Mouse (Mus musculus): ENCODE results near the gene Hoxa3. TPM values are rescaled to one million over a fixed set of nuclear protein-coding genes. Genes with fewer than 3 reads are reported as not detected.
A peak's percentile ranks its signal among the peaks of the same experiment; 100 is the strongest.

The Hoxa3 gene
- polyA plus RNA-seq, 1 experiment, result 5.4 TPM

GRCm38 (mm10) chr6:52249826-52250225 is 36.7 kb upstream of the Hoxa3 start:
- no peak overlapping the region for H3K4me3 ChIP-seq (ENCODE audit: insufficient read depth, low read depth, low read length)
- H3K27ac ChIP-seq (replicated peaks; ENCODE audit: low read depth, low read length), result no peak overlapping the region
- no peaks in the 10 kb centered on the region for H3K4me1 ChIP-seq (ENCODE audit: control insufficient read depth, insufficient read depth, insufficient read length, low read length)

GRCm38 (mm10) chr6:52249415-52249738 is 36.2 kb upstream of the Hoxa3 start:
- no peaks in the 10 kb centered on the region for H3K4me1 ChIP-seq (ENCODE audit: control insufficient read depth, insufficient read depth, insufficient read length, low read length)
- H3K4me3 ChIP-seq (ENCODE audit: insufficient read depth, low read depth, low read length), result no peak overlapping the region
- H3K27ac ChIP-seq (replicated peaks; ENCODE audit: low read depth, low read length), result no peak overlapping the region

- H3K4me3 ChIP-seq (ENCODE audit: insufficient read depth, low read depth, low read length), result no peak overlapping the region
- no peaks in the 10 kb centered on the region for H3K4me1 ChIP-seq (ENCODE audit: control insufficient read depth, insufficient read depth, insufficient read length, low read length)
- H3K27ac ChIP-seq (replicated peaks; ENCODE audit: low read depth, low read length), result no peak overlapping the region
Observed at GRCm38 (mm10) chr6:52248638-52249414, 35.7 kb upstream of the Hoxa3 start.

GRCm38 (mm10) chr6:52247766-52248637 is 34.9 kb upstream of the Hoxa3 start:
- Histone ChIP-seq H3K4me3 (ENCODE audit: insufficient read depth, low read depth, low read length) (no peak overlapping the region), H3K4me1 (ENCODE audit: control insufficient read depth, insufficient read depth, insufficient read length, low read length) (no peaks in the 10 kb centered on the region), H3K27ac (replicated peaks; ENCODE audit: low read depth, low read length) (no peak overlapping the region)

GRCm38 (mm10) chr6:52246916-52247315 is 33.8 kb upstream of the Hoxa3 start:
- H3K4me3 ChIP-seq (ENCODE audit: insufficient read depth, low read depth, low read length), result no peak overlapping the region
- no peaks in the 10 kb centered on the region for H3K4me1 ChIP-seq (ENCODE audit: control insufficient read depth, insufficient read depth, insufficient read length, low read length)
- H3K27ac ChIP-seq (replicated peaks; ENCODE audit: low read depth, low read length), result no peak overlapping the region

GRCm38 (mm10) chr6:52246403-52246803 is 33.3 kb upstream of the Hoxa3 start:
- Histone ChIP-seq H3K4me1 (ENCODE audit: control insufficient read depth, insufficient read depth, insufficient read length, low read length) (no peaks in the 10 kb centered on the region), H3K4me3 (ENCODE audit: insufficient read depth, low read depth, low read length) (no peak overlapping the region), H3K27ac (replicated peaks; ENCODE audit: low read depth, low read length) (no peak overlapping the region)

- no peak within 1 kb of the TSS for H3K27ac ChIP-seq (replicated peaks; ENCODE audit: low read depth, low read length)
- H3K4me1 ChIP-seq (ENCODE audit: control insufficient read depth, insufficient read depth, insufficient read length, low read length), result no peaks in the 10 kb centered on the region
- H3K4me3 ChIP-seq (ENCODE audit: insufficient read depth, low read depth, low read length), result peak within 1 kb of the TSS; percentile 3; the same call in 1 of the 2 replicates
Observed at GRCm38 (mm10) chr6:52245757-52246142, 32.6 kb upstream of the Hoxa3 start, which contains the start of gene Hoxa11. TSS of gene Hoxa11 (minus strand) at chr6:52245810.

- Histone ChIP-seq H3K27ac (replicated peaks; ENCODE audit: low read depth, low read length) (no peak overlapping the region), H3K4me3 (ENCODE audit: insufficient read depth, low read depth, low read length) (peak overlapping the region; percentile 3; the same call in 1 of the 2 replicates), H3K4me1 (ENCODE audit: control insufficient read depth, insufficient read depth, insufficient read length, low read length) (no peaks in the 10 kb centered on the region)
Observed at GRCm38 (mm10) chr6:52245040-52245756, 32.1 kb upstream of the Hoxa3 start.

- no peaks in the 10 kb centered on the region for H3K4me1 ChIP-seq (ENCODE audit: control insufficient read depth, insufficient read depth, insufficient read length, low read length)
- H3K27ac ChIP-seq (replicated peaks; ENCODE audit: low read depth, low read length), result no peak overlapping the region
- H3K4me3 ChIP-seq (ENCODE audit: insufficient read depth, low read depth, low read length), result 0 out of 2 replicates have a peak overlapping the region, but pooled peaks have one; percentile 3
Observed at GRCm38 (mm10) chr6:52244471-52245039, 31.4 kb upstream of the Hoxa3 start.

- H3K4me1 ChIP-seq (ENCODE audit: control insufficient read depth, insufficient read depth, insufficient read length, low read length), result no peaks in the 10 kb centered on the region
- H3K27ac ChIP-seq (replicated peaks; ENCODE audit: low read depth, low read length), result no peak overlapping the region
- no peak overlapping the region for H3K4me3 ChIP-seq (ENCODE audit: insufficient read depth, low read depth, low read length)
Observed at GRCm38 (mm10) chr6:52243681-52244121, 30.6 kb upstream of the Hoxa3 start.

- Histone ChIP-seq H3K4me3 (ENCODE audit: insufficient read depth, low read depth, low read length) (no peak overlapping the region), H3K4me1 (ENCODE audit: control insufficient read depth, insufficient read depth, insufficient read length, low read length) (no peaks in the 10 kb centered on the region), H3K27ac (replicated peaks; ENCODE audit: low read depth, low read length) (no peak overlapping the region)
Observed at GRCm38 (mm10) chr6:52242801-52243332, 29.7 kb upstream of the Hoxa3 start.

- no peaks in the 10 kb centered on the region for H3K4me1 ChIP-seq (ENCODE audit: control insufficient read depth, insufficient read depth, insufficient read length, low read length)
- H3K4me3 ChIP-seq (ENCODE audit: insufficient read depth, low read depth, low read length), result no peak overlapping the region
- no peak overlapping the region for H3K27ac ChIP-seq (replicated peaks; ENCODE audit: low read depth, low read length)
Observed at GRCm38 (mm10) chr6:52241001-52241621, 28.0 kb upstream of the Hoxa3 start.

- Histone ChIP-seq H3K27ac (replicated peaks; ENCODE audit: low read depth, low read length) (no peak within 1 kb of the TSS), H3K4me1 (ENCODE audit: control insufficient read depth, insufficient read depth, insufficient read length, low read length) (no peaks in the 10 kb centered on the region), H3K4me3 (ENCODE audit: insufficient read depth, low read depth, low read length) (no peak within 1 kb of the TSS)
Observed at GRCm38 (mm10) chr6:52240389-52241000, 27.4 kb upstream of the Hoxa3 start, which contains the start of gene Hoxa10. TSS of gene Hoxa10 (minus strand) at chr6:52240854.
